Mouse (Mus musculus) forebrain, embryonic 16.5 days (tissue): Measurements from ENCODE around the gene Ddx19b. TPM values are rescaled to one million over a fixed set of nuclear protein-coding genes. Genes with fewer than 3 reads are reported as not detected.
"Not testable (repeated sequence)": the region's sequence is repeated elsewhere in the genome, so short reads cannot be mapped to it uniquely, and the experiment has no call there.

ENCODE experiments used
- ATAC-seq: fragments of 200-750 bp; cut with Nextera tagmentation; 2 replicates; pipeline ENCODE4 v1.8.0; 2017; ENCODE audit warnings: mild to moderate bottlenecking, moderate library complexity
- H3K27ac ChIP-seq: fragments of 300-500 bp; sonication (generic); 2 replicates; pipeline ENCODE4 v1.5.1; 2014; ENCODE audit warnings: low read length, control low read depth
- H3K27me3 ChIP-seq: fragments of 300-500 bp; sonication (generic); replicated peaks from 2 replicates; pipeline ENCODE4 v1.6.1; 2014; ENCODE audit warnings: low read length; ENCODE audit not compliant: control insufficient read depth, insufficient read depth
- H3K36me3 ChIP-seq: fragments of 300-500 bp; sonication (generic); 2 replicates; pipeline ENCODE4 v1.6.1; 2014; ENCODE audit not compliant: control insufficient read depth, insufficient read depth
- H3K4me1 ChIP-seq: fragments of 300-500 bp; sonication (generic); replicated peaks from 2 replicates; pipeline ENCODE4 v1.6.1; 2014; ENCODE audit warnings: low read length; ENCODE audit not compliant: control insufficient read depth, insufficient read depth
- H3K4me2 ChIP-seq: fragments of 300-500 bp; sonication (generic); 2 replicates; pipeline ENCODE4 v1.6.1; 2014; ENCODE audit warnings: mild to moderate bottlenecking, low read length, control low read depth
- H3K4me3 ChIP-seq: fragments of 300-500 bp; sonication (generic); replicated peaks from 2 replicates; pipeline ENCODE4 v1.5.1; 2014; ENCODE audit warnings: mild to moderate bottlenecking, low read length, control low read depth
- H3K9ac ChIP-seq: fragments of 300-500 bp; sonication (generic); replicated peaks from 2 replicates; pipeline ENCODE4 v1.6.1; 2014; ENCODE audit warnings: low read depth, low read length, control low read depth
- H3K9me3 ChIP-seq: fragments of 300-500 bp; sonication (generic); 2 replicates; pipeline ENCODE4 v1.6.1; 2016; ENCODE audit warnings: low read length; ENCODE audit not compliant: control insufficient read depth
- WGBS: fragments of 180-500 bp; shearing (Covaris S2); extraction: QIAGEN DNeasy Blood & Tissue Kit; methylation state at CpG from one replicate; pipeline ENCODE4 v1.1.7; 2014; 5-methylcytosine and 5-hydroxymethylcytosine counted together
- polyA plus RNA-seq: library from polyadenylated mRNA; unstranded; fragments of >200 nt; fragmentation: Nextera tagmentation; extraction: Ambion mirVana; gene quantifications from 2 replicates; pipeline ENCODE4 v1.2.1, GENCODE M21; 2015

Ddx19b gene
- polyA plus RNA-seq, 1 experiment from 2014 or later = 10.2 TPM

DNA sequence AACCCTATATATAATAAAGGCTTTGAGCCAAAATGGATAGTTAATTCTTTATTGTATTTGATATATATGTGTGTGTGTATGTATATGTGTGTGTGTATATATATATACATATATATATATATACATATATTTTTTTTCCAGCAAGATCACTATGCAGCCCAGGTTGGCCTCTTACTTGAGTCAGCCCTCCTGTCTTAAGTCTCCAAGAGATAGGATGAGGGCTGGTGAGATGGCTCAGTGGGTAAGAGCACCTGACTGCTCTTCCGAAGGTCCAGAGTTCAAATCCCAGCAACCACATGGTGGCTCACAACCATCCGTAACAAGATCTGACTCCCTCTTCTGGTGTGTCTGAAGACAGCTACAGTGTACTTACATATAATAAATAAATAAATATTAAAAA lies 4.9 kb downstream of the Ddx19b start:
- 92% methylated on average over 1 of the region's 2 CpGs for WGBS
- H3K27me3 ChIP-seq, H3K4me1 ChIP-seq, ATAC-seq, H3K27ac ChIP-seq, H3K36me3 ChIP-seq, H3K9ac ChIP-seq, H3K4me3 ChIP-seq, H3K4me2 ChIP-seq, H3K9me3 ChIP-seq: not testable (repeated sequence)

DNA sequence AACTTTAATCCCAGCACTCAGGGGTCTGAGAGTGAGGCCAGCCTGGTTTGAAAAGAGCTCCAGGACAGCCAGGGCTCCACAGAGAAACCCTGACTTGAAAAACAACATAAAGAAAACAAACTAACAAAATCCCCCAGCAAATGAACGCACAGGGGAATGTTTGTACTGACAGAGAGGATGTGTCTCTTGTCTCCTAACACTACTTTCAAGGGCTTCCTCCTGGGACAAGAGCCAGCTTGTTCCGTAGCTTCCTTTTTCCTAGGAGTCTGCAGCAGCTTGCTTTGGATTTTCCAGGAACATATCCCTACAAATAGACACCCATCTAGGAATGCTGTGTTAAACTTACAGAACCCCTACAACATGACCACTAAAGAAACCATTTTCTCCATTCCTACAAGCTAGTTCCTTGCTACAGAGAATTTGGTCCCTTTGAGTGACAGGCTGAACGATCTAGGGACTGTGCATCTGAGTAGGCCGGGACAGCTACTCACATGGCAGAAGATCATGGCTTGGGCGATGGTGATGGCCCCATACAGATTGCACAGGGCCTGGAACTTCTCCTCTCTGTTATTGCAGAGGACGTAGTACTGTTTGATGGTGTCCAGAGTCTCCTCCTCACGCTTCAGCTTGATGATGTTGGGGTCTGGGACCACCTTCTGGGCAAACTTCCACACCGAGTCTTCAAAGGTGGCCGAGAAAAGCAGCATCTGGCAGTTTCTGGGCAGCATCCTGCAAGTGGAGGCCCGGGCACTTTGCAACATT lies 21.1 kb downstream of the Ddx19b start:
- not testable (repeated sequence) for H3K4me2 ChIP-seq, H3K4me3 ChIP-seq, H3K4me1 ChIP-seq, H3K9ac ChIP-seq, ATAC-seq, H3K27me3 ChIP-seq, H3K9me3 ChIP-seq, H3K27ac ChIP-seq
- H3K36me3 ChIP-seq = peaks cover 27% of the 10 kb centered on the region
- 94% methylated on average over 9 of the region's 10 CpGs for WGBS

DNA sequence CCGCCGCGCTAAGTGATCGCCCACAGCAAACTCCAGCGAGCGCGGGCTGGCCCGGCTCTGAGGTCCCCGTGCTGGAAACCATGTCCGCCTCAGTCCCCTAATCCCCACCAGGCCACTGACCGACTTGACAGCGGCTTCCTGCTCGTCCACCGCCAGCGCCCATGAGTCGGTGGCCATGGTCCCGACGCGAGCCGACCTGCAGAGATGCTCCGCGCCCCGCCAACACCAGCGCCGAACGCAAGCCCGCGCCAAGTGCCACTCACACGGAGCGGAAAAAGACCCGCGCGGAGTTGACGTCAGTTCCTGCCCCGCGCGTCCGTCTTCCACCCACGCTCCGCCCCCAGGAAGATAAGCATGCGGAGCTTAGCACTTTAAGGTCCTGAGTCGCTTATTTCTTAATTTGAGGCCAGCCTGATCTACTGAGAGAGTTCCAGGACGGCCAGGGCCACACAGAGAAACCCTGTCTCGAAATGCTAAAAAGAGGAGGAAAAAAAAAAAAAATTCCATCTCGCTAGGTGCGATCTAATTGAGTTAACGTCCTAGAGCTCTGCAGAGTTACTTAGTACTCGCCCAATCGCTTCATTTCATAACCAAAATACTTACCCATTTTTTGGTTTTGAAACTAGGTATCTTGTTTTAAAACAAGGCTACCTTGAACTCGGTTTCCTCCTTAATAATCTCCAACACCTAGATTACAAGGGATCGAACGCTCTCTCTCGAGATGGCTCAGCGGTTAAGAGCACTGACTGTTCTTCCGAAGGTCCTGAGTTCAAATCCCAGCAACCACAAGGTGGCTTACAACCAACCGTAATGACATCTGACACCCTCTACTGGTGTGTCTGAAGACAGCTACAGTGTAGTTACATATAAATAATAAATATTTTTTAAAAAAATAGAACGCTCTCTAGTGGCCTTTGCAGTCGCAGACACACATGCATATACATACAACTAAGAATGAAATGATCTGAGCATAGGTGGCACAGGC lies 33.7 kb downstream of the Ddx19b start, which contains the start of gene Ddx19a:
Ddx19a (minus strand) TSS at position 254 of the 985 bp plus-strand sequence.
- ATAC-seq = peak; percentile 99
- peak within 1 kb of the TSS; percentile 91 for H3K4me2 ChIP-seq
- H3K27me3 ChIP-seq = no peaks in the 10 kb centered on the region
- H3K27ac ChIP-seq = peak within 1 kb of the TSS; percentile 64
- 4% methylated on average over 58 of the region's 58 CpGs for WGBS
- peaks cover 13% of the 10 kb centered on the region for H3K4me1 ChIP-seq
- H3K36me3 ChIP-seq = no peaks in the 10 kb centered on the region; the same call in 1 of the 2 replicates
- peak within 1 kb of the TSS; percentile 75 for H3K4me3 ChIP-seq
- no peaks in the 10 kb centered on the region for H3K9me3 ChIP-seq
- peak within 1 kb of the TSS; percentile 78 for H3K9ac ChIP-seq

DNA sequence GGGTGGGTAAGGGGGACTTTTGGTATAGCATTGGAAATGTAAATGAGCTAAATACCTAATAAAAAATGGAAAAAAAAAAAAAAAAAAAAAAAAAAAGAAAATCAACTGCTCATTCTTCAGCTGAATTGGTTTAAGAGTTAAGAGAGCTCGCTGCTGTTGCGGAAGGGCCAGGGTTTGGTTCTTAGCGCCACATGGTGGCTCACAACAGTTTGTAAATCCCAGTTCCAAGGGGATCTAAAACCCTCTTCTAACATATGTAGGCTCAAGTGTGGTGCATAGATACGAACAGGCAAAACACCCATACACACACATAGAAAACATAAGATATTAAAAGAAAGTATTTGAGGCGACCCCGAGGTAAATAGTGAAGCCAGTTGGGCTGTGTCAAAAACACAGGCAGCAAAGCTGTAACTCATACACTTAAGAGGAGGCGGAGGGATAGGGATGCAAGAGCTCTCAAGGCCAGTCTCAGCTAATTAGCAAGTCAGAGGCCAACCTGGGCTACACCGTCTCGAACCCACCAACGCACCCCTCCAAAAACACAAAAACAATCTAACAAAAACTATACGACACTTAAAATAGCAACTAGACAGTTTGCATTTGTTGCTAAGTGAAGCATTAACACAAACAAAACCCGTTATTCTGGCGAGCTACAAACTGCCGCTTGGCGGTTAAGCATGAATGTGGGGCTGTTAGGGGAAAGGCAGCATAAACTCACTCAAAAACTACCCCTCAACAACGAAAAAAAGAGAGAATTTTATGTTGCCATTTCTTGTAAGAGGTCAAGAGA lies 34.7 kb downstream of the Ddx19b start:
- peak overlapping the region; percentile 64 for H3K27ac ChIP-seq
- peak overlapping the region; percentile 78 for H3K9ac ChIP-seq
- no peaks in the 10 kb centered on the region for H3K9me3 ChIP-seq
- H3K4me1 ChIP-seq = peaks cover 13% of the 10 kb centered on the region
- H3K27me3 ChIP-seq = no peaks in the 10 kb centered on the region
- no peaks in the 10 kb centered on the region; the same call in 1 of the 2 replicates for H3K36me3 ChIP-seq
- 32% methylated on average over 16 of the region's 16 CpGs for WGBS
- ATAC-seq = no peak
- H3K4me2 ChIP-seq = peak overlapping the region; percentile 91
- H3K4me3 ChIP-seq = peak overlapping the region; percentile 75

DNA sequence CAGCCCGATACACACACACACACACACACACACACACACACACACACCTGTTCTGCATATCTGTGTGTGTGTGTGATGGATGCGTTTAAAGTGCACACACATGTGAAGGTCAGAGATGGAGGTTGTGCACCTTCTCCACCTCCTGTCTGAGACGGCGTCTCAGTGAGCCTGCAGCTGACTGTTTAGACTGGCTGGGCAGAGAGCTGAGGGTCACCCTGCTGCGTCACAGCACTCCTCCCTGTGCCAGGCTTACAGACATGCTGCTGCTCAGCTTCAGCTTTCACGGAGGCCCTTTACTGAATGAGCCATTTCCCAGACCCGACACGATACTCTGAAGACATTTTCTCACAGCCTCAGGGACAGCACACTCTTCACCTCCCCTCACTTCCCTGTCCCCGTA lies 41.5 kb downstream of the Ddx19b start:
- Histone ChIP-seq H3K9ac (no peak overlapping the region), H3K36me3 (peaks cover 42% of the 10 kb centered on the region), H3K9me3 (no peaks in the 10 kb centered on the region), H3K27ac (no peak overlapping the region), H3K27me3 (no peaks in the 10 kb centered on the region), H3K4me3 (no peak overlapping the region), H3K4me1 (no peaks in the 10 kb centered on the region), H3K4me2 (no peak overlapping the region)
- 87% methylated on average over 9 of the region's 9 CpGs for WGBS
- ATAC-seq = no peak

DNA sequence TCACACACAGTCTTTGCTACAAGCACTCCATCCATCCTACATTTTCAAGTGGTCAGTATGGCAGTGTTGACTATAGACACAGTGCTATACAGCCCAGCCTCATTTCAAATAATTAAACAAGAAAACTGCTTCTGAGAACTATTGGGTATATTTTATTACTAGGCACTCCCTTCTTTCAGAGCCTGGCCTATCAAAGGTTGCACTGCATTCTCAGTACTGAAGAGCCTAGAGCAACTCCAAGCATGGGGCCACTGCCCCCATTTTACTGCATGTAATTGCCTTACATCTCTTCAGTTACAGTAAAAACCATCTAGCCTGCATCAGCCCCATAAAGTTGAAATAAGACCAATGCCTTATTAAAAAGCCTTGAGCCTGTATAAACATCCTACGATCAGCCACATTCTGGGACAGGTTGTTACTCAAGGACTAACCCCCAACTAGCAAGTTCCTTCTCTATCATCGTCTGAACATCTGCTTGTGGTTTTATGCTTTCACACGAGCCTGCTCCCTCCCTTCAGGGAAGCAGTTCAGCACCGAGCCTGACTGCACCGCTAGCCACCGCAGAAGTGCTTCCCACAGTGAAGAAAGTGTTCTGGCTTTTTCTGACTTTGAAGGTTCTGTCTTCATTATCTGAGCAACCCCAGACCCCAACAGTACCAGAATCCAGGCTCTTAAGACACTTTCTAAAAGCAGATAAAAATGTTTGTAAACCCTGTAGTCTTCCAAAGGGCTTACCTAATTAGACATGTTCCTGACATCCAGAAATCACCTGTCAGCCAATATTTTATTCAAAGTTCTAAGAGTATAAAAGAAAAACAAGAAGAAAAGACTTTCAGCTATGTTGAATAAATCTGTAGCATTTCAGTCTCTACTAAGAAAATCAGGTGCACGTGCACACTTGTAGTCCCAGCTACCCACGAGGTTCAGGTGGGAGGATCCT lies 43.5 kb downstream of the Ddx19b start:
- H3K4me3 ChIP-seq = no peak overlapping the region
- no peak for ATAC-seq
- no peaks in the 10 kb centered on the region for H3K4me1 ChIP-seq
- peaks cover 51% of the 10 kb centered on the region for H3K36me3 ChIP-seq
- no peaks in the 10 kb centered on the region for H3K9me3 ChIP-seq
- no peaks in the 10 kb centered on the region for H3K27me3 ChIP-seq
- H3K4me2 ChIP-seq = no peak overlapping the region
- no peak overlapping the region for H3K27ac ChIP-seq
- H3K9ac ChIP-seq = no peak overlapping the region
- WGBS = 88% methylated on average over 8 of the region's 8 CpGs

DNA sequence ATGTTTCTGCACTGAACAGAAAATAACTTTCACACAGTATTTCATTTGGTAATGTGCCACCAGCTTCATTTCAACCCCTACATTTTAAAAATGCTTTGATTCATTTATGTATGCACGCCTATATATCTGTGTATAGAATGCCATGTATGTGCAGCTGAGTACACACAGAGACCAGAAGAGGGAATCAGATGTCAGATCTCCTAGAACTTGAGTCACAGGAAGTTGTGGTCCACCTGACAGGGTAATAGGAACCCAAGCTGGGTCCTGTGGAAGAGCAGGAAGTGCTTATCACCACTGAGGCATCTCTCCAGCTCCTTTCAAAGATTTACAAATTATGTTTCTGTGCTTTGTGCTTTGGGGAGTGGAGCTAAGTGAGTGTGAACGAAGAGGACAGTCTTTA lies 50.2 kb downstream of the Ddx19b start:
- no peak overlapping the region for H3K9ac ChIP-seq
- no peak overlapping the region for H3K4me3 ChIP-seq
- H3K27me3 ChIP-seq = no peaks in the 10 kb centered on the region
- peaks cover 42% of the 10 kb centered on the region for H3K36me3 ChIP-seq
- H3K4me1 ChIP-seq = no peaks in the 10 kb centered on the region
- no peak for ATAC-seq
- 97% methylated on average over 2 of the region's 2 CpGs for WGBS
- no peaks in the 10 kb centered on the region for H3K9me3 ChIP-seq
- H3K27ac ChIP-seq = no peak overlapping the region
- H3K4me2 ChIP-seq = no peak overlapping the region

DNA sequence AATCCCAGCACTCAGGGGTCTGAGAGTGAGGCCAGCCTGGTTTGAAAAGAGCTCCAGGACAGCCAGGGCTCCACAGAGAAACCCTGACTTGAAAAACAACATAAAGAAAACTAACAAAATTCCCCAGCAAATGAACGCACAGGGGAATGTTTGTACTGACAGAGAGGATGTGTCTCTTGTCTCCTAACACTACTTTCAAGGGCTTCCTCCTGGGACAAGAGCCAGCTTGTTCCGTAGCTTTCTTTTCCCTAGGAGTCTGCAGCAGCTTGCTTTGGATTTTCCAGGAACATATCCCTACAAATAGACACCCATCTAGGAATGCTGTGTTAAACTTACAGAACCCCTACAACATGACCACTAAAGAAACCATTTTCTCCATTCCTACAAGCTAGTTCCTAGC lies 53.6 kb downstream of the Ddx19b start:
- not testable (repeated sequence) for H3K4me1 ChIP-seq, H3K27me3 ChIP-seq, H3K4me2 ChIP-seq, H3K4me3 ChIP-seq, H3K9me3 ChIP-seq, H3K27ac ChIP-seq, ATAC-seq, H3K9ac ChIP-seq
- WGBS = 91% methylated on average over 2 of the region's 2 CpGs
- peaks cover 33% of the 10 kb centered on the region for H3K36me3 ChIP-seq
